Mouse (Mus musculus): ENCODE results near the gene Vps37b. TPM values are rescaled to one million over a fixed set of nuclear protein-coding genes. Genes with fewer than 3 reads are reported as not detected.
A peak's percentile ranks its signal among the peaks of the same experiment; 100 is the strongest.

The Vps37b gene
- polyA plus RNA-seq, 2 experiments = 29.3 to 44.2 TPM

DNA sequence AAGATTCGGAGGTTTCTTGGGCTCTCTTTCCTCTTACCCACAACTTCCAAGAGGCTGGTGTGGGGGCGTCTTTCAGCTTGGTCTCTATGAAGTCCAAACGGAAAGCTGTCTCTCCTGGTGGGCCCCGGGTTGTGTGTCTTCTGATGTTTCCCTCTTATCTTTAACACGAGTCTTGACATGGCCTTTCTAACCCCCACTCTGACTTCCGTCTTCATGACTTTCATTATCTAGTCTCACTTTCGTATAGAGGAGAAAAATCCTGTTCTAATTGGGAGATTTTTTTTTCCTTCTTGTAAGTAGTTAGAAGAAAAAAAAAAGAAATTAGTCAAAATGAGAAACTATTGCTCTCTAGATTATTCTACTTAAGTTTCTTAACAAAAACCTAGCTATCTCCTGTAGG lies 9.7 kb downstream of the Vps37b start:
- no peak for ATAC-seq (ENCODE audit: low FRiP score, low read depth)
- Histone ChIP-seq H3K9ac (ENCODE audit: low read depth, low read length, severe bottlenecking) (no peak overlapping the region), H3K9me3 (ENCODE audit: control insufficient read depth, low read length) (no peaks in the 10 kb centered on the region), H3K4me3 (replicated peaks; ENCODE audit: low read length) (no peak overlapping the region), H3K36me3 (ENCODE audit: control insufficient read depth, insufficient read depth, low read length) (peaks cover 11% of the 10 kb centered on the region; the same call in 1 of the 2 replicates), H3K27ac (replicated peaks; ENCODE audit: low read depth, low read length) (no peak overlapping the region), H3K4me1 (ENCODE audit: control insufficient read depth, insufficient read depth, low read length) (peaks cover 27% of the 10 kb centered on the region), H3K4me2 (replicated peaks; ENCODE audit: low read depth, low read length, severe bottlenecking) (no peak overlapping the region), H3K27me3 (ENCODE audit: control insufficient read depth, insufficient read depth, low read length) (no peaks in the 10 kb centered on the region)
- DNase-seq (ENCODE audit: low spot score) = no peak
- 77% methylated on average over 7 of the region's 7 CpGs for WGBS
- no peak for TF ChIP-seq POLR2A (IDR thresholded peaks at IDR 0.05; ENCODE audit: borderline replicate concordance, extremely low read depth, insufficient read depth, insufficient read length)

DNA sequence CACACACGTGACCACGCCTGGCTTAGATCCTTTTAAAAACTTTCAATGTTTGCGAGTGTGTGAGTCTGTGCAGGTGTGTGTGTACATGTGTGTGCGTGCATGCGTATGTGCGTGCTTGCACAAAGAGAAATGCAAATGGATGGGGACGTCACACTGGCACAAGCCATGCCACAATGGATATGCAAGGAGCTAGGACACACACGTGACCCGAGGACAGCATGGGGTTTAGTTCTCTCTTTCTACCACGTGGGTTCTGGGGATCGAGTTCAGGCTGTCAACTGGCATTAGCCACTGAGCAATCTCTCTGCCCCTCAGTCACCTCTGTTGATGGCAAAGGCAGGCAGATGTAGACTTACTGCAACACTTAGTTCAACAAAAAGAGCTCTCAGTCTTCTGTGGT lies 10.4 kb downstream of the Vps37b start:
- no peaks in the 10 kb centered on the region for H3K27me3 ChIP-seq (ENCODE audit: control insufficient read depth, insufficient read depth, low read length)
- H3K9me3 ChIP-seq (ENCODE audit: control insufficient read depth, low read length) = no peaks in the 10 kb centered on the region
- 85% methylated on average over 11 of the region's 11 CpGs for WGBS
- no peak for TF ChIP-seq POLR2A (IDR thresholded peaks at IDR 0.05; ENCODE audit: borderline replicate concordance, extremely low read depth, insufficient read depth, insufficient read length)
- H3K4me2 ChIP-seq (replicated peaks; ENCODE audit: low read depth, low read length, severe bottlenecking) = no peak overlapping the region
- H3K36me3 ChIP-seq (ENCODE audit: control insufficient read depth, insufficient read depth, low read length) = peaks cover 10% of the 10 kb centered on the region; the same call in 1 of the 2 replicates
- no peak overlapping the region for H3K27ac ChIP-seq (replicated peaks; ENCODE audit: low read depth, low read length)
- no peak overlapping the region for H3K9ac ChIP-seq (ENCODE audit: low read depth, low read length, severe bottlenecking)
- DNase-seq (ENCODE audit: low spot score) (no peak), ATAC-seq (ENCODE audit: low FRiP score, low read depth) (no peak)
- H3K4me3 ChIP-seq (replicated peaks; ENCODE audit: low read length) = no peak overlapping the region
- peaks cover 26% of the 10 kb centered on the region for H3K4me1 ChIP-seq (ENCODE audit: control insufficient read depth, insufficient read depth, low read length)

DNA sequence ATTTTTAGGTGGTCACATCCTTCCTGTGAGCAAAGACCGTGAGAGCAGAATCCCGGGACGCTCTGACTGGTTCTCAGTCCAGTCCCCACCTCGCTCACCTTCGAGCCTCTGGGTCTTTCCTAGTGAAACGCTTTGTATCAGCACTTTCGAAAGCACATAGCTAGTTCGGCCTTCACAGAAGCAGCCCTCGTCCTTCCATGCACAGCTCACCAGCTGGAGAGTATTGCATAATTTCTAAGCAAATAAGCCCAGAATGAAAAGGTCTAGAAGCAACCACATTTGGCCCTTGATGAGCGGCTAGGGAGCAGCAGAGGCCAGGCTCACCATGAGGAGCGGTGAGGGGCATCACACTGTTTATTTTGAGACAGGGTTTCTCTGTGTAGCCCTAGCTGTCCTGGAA lies 10.9 kb downstream of the Vps37b start:
- no peaks in the 10 kb centered on the region for H3K27me3 ChIP-seq (ENCODE audit: control insufficient read depth, insufficient read depth, low read length)
- H3K4me2 ChIP-seq (replicated peaks; ENCODE audit: low read depth, low read length, severe bottlenecking) = no peak overlapping the region
- H3K27ac ChIP-seq (replicated peaks; ENCODE audit: low read depth, low read length) = no peak overlapping the region
- 89% methylated on average over 11 of the region's 11 CpGs for WGBS
- H3K9ac ChIP-seq (ENCODE audit: low read depth, low read length, severe bottlenecking) = no peak overlapping the region
- no peaks in the 10 kb centered on the region for H3K9me3 ChIP-seq (ENCODE audit: control insufficient read depth, low read length)
- ATAC-seq (ENCODE audit: low FRiP score, low read depth) (no peak), DNase-seq (ENCODE audit: low spot score) (no peak)
- H3K36me3 ChIP-seq (ENCODE audit: control insufficient read depth, insufficient read depth, low read length) = peaks cover 4% of the 10 kb centered on the region; the same call in 1 of the 2 replicates
- no peak for TF ChIP-seq POLR2A (IDR thresholded peaks at IDR 0.05; ENCODE audit: borderline replicate concordance, extremely low read depth, insufficient read depth, insufficient read length)
- H3K4me3 ChIP-seq (replicated peaks; ENCODE audit: low read length) = no peak overlapping the region
- peaks cover 20% of the 10 kb centered on the region for H3K4me1 ChIP-seq (ENCODE audit: control insufficient read depth, insufficient read depth, low read length)

DNA sequence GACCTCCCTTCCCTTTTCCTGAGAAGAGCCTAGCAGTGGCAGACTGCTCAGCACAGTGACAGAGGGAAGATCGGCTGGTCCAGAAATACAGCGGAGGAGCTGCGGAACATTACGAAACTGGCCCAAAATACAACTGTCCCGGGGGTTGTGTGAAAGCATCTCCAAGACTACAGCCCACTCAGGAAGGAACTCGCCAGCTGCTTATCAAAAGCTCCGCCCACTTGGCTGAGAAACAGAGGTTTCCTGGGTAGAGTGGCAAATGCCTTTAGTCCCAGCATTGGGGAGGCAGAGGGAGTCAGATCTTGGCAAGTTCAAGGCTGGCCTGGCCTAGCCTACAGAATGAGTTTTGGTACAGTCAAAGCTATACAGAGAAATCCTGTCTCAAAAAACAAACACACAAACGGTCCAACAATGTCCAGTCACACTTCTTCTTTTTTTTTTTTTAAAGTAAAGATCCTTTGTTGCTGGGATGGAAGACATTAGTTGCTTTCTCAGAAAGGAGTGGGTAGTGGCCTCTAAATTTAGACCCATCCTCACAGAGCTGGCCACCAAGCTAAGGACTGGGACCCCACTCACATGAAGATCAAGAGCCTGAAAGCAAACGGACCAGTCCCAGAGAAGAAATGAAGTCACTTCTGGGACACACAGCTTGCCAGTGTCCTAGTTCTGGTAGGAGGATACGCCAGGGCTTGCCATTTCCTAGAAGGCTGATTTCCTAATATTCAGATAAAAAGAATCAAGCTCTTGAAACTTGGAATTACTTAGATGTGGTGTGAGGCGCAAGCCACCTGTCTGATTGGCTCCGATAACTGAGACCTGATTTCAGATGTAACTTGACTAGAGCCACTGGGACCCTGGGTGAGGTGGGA lies 12.5 kb downstream of the Vps37b start:
- peaks cover 19% of the 10 kb centered on the region for H3K4me1 ChIP-seq (ENCODE audit: control insufficient read depth, insufficient read depth, low read length)

DNA sequence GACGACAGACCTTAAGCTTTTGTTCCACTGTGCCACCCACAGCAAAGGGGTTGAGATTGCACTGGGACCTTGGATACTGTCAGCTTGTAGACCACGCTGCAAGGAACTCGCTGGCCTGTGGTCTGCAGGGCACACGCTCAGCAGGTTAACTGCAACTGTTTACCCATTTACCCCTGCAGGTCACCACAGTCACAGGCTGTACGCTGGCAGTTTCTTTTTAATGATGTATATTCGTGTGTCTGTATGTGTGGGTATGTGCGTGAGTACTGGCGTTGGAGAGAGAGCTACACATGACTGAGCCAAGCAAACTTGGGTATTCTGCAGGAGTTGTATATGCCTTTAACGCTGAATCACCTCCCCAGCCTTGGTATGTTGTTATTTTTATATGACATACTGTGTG lies 13.4 kb downstream of the Vps37b start:
- no peak overlapping the region for H3K27ac ChIP-seq (replicated peaks; ENCODE audit: low read depth, low read length)
- WGBS = 84% methylated on average over 9 of the region's 9 CpGs
- TF ChIP-seq POLR2A (IDR thresholded peaks at IDR 0.05; ENCODE audit: borderline replicate concordance, extremely low read depth, insufficient read depth, insufficient read length) = no peak
- H3K4me1 ChIP-seq (ENCODE audit: control insufficient read depth, insufficient read depth, low read length) = peaks cover 25% of the 10 kb centered on the region
- no peak for ATAC-seq (ENCODE audit: low FRiP score, low read depth)
- no peak overlapping the region for H3K4me2 ChIP-seq (replicated peaks; ENCODE audit: low read depth, low read length, severe bottlenecking)
- DNase-seq (ENCODE audit: low spot score) = no peak
- H3K36me3 ChIP-seq (ENCODE audit: control insufficient read depth, insufficient read depth, low read length) = peaks cover 3% of the 10 kb centered on the region; the same call in 1 of the 2 replicates
- no peak overlapping the region for H3K9ac ChIP-seq (ENCODE audit: low read depth, low read length, severe bottlenecking)
- H3K4me3 ChIP-seq (replicated peaks; ENCODE audit: low read length) = no peak overlapping the region
- no peaks in the 10 kb centered on the region for H3K27me3 ChIP-seq (ENCODE audit: control insufficient read depth, insufficient read depth, low read length)
- no peaks in the 10 kb centered on the region for H3K9me3 ChIP-seq (ENCODE audit: control insufficient read depth, low read length)

More for the DNA sequence above, 12.5 kb downstream of the Vps37b start:
- 74% methylated on average over 12 of the region's 12 CpGs for WGBS
- ATAC-seq (ENCODE audit: low FRiP score, low read depth) (no peak), DNase-seq (ENCODE audit: low spot score) (peak; percentile 35)
- H3K4me2 ChIP-seq (replicated peaks; ENCODE audit: low read depth, low read length, severe bottlenecking) = no peak overlapping the region
- peaks cover 3% of the 10 kb centered on the region; the same call in 1 of the 2 replicates for H3K36me3 ChIP-seq (ENCODE audit: control insufficient read depth, insufficient read depth, low read length)
- no peaks in the 10 kb centered on the region for H3K9me3 ChIP-seq (ENCODE audit: control insufficient read depth, low read length)
- no peak for TF ChIP-seq POLR2A (IDR thresholded peaks at IDR 0.05; ENCODE audit: borderline replicate concordance, extremely low read depth, insufficient read depth, insufficient read length)
- H3K9ac ChIP-seq (ENCODE audit: low read depth, low read length, severe bottlenecking) = no peak overlapping the region
- no peak overlapping the region for H3K4me3 ChIP-seq (replicated peaks; ENCODE audit: low read length)
- H3K27me3 ChIP-seq (ENCODE audit: control insufficient read depth, insufficient read depth, low read length) = no peaks in the 10 kb centered on the region
- H3K27ac ChIP-seq (replicated peaks; ENCODE audit: low read depth, low read length) = no peak overlapping the region
